Mouse (Mus musculus): Measurements from ENCODE around the gene Akr1d1.

Gene Akr1d1

GRCm38 (mm10) chr6:37567363-37567762, 37.4 kb downstream of the Akr1d1 start:
- no peak for DNase-seq (ENCODE audit: low spot score in 2 of 2)

DNA sequence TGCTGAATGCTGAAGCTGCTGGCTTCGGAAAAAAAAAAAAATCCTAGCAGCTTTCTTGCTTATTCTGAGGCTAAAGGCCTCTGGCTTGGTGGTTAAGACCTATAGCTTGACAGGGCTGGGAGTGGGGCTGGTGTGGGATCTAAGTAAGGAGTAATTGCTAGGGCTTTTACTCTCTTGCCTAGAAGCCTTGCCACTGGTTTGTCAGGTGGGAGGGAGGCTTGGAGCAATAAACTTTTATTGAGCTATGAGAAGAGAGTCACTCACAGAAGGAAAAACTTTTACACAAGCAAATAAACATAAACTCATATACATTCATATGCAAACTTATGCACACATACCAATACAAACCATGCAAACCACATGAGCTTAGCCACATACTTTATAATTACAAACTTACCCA, 42.0 kb downstream of the Akr1d1 start:
- DNase-seq (ENCODE audit: low spot score in 2 of 2), result no peak

DNA sequence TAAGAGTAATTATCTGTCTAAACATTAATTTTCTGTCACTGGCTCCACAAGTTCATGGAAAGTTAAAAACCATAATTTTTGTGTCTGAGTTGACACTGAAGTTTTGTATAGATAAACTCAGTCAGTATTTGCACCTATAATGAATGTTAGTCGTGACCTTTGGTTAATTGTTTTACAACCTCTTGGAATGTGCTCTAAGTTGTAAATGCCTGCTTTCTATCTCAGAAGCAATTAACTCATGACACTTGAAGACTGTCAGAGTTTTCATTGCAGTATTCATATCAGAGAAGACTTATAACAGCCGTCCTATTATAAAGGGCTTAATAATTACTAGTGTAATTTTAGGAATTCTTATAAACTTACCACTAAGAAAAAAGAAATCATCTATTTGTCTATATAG, 43.0 kb downstream of the Akr1d1 start:
- DNase-seq (ENCODE audit: low spot score in 2 of 2), result no peak

DNA sequence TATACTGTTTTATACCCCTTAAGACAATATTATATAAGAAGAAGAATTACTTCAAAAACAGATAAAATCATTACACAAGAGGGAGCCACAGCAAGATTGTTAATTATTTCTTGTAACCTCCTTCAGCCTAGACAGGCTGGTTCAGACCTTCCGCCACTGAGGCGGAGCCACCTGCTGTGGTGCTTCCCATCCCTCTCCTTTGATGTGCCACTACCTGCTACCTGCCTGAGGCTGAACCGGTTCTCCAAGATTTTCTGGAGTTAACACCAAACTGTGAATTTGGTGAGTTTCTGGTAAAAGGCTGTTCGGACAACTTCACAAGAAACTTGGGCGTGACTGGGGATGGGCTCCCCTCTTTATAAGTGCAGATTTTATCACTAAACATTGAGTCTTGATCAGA, 50.5 kb downstream of the Akr1d1 start:
- no peak for DNase-seq (ENCODE audit: low spot score in 2 of 2)

DNA sequence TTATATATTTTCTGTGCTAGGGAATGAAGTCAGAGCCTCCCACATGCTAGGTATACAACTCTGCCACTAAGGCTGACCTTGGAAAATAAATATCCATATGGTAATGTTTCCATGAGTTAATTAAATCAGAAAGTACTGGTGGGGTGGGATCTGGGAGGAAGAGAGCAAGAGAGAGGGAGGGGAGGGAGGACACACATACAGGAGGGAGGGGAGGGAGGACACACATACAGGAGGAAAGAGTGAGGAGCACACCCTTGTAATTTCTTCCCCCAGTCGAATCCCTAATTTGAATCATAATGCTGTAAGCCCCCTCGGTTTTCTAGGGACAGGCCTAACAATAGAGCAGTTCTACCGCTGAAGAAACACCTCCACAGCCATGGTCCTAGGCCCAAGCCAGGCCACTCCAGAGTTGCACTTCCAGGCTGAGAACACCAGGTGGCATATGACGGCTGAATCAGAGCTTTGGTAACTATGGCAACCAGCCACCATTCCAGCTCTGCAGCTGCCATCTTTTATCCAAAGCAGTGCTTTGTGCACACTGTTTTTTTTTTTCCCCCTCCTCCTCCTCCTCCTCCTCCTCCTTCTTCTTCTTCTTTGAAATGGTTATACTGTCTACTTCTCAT, 59.5 kb downstream of the Akr1d1 start:
- peak; percentile 59 to 63 for DNase-seq (ENCODE audit: low spot score in 2 of 2)

DNA sequence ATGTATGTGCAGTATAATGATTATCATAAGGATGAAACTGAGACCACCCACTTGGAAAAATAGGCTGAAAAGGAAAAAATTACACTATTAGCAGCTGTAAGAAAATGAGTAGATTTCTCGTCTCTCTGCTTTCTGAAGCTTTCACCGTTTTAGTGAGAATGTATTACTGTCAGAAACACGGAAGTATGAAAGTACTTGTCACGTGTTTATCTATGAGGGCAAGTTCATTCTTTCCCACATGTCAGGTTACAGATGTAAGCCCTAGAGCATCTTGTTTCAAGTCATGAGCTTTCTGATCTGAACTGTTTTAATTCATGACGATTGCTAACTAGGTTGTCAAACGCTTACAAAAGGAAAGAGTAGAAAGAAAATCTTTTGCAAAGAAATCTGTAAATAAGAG, 60.8 kb downstream of the Akr1d1 start:
- no peak for DNase-seq (ENCODE audit: low spot score in 2 of 2)

DNA sequence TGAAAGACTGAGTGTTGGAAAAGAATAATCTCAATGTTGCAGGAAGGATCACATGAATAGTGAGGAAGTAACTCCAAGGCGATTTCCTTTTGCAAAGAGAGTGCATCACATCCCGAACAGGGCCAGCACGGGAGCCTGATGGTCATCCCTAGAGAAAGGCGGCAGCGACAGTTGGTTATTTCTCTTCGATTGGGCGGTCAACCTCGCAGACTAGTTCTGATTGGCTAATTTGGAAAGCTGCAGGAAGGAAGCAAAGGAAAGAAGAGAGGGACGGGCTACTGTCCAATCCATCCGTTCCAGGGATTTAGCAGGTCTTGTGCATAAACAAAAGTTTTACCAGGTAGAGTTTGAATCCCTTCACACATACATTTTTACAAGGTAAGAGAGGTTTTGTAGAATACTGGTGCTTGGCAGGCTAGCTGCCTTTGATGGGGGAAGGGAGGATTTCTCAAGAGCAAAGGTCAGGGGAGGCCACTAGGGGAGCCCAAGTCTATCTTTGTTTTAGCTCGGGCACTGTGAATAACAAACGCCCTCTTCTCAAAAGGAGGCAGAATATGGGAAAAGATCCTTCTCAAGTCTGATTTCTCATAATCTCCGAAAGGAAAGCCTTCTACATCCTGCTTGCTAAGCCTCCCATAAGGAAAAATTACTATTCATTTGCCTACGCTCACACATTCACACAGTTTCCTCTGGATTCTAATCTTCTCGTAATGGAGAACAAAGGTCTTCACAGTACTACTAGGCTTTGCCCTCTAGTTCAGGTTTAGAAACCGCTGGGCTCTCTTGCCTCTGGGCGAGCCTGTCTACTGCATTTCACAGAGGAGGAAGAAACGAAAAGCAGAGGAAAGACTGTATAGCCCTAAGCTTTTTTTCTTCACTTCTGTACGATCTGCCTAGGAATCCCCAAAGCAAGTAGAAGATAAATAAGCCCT, 62.4 kb downstream of the Akr1d1 start:
- DNase-seq (ENCODE audit: low spot score in 2 of 2), result peak; percentile 15 to 31

- DNase-seq (ENCODE audit: low spot score in 2 of 2), result no peak
Observed at GRCm38 (mm10) chr6:37593033-37593374, 63.0 kb downstream of the Akr1d1 start.

DNA sequence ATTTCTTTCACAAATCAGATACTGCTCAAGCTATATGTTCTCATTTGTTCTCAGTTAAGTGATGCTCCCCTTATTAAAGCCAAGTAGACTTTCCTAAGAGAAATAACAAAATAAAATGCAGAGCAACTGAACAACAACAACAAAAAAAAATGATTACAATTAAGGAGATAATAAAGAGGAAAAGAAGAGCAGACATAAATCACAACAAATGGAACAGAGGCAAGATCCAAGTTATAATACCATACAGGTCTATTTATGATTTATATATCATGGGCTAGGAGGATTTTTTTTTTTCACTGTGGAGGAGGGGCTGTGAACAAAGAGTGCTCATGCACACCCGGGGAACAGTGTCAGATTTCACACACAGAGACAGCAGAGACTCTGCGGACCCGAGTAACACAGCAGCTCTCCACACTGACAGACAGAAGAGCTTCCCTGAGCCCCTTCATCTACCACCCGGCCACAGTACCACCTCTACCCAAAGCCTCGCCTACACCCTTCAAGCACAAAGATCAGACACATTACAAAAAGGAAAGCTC, 63.6 kb downstream of the Akr1d1 start:
- DNase-seq (ENCODE audit: low spot score in 2 of 2), result no peak

GRCm38 (mm10) chr6:37597088-37597487, 67.1 kb downstream of the Akr1d1 start:
- no peak for DNase-seq (ENCODE audit: low spot score in 2 of 2)

GRCm38 (mm10) chr6:37598033-37598432, 68.1 kb downstream of the Akr1d1 start:
- DNase-seq (ENCODE audit: low spot score in 2 of 2), result no peak

DNA sequence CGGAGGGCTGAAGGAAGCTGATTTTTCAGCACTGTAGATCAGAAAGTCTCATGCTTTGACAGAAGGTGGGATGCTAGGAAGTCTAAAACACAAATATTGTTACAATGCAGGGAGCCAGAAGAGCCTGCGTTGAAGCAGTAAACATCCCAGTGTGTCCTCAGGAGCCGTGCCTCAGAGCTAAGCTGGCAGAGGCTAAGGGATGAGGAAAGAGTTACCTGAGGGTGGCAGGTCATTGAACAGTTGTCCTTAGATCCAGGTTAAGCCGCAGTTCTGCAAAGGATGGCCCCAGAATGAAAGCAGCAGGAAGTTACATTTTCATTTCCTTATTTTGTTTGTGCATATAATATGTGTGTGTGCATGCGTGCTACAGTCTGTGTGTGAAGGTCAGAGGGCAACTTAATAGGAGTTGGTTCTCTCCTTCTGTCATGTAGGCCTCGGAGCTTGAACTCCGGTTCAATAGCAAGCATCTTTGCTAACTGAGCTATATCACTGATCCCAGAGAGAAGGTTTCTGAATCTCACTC, 71.1 kb downstream of the Akr1d1 start:
- DNase-seq (ENCODE audit: low spot score in 2 of 2), result no peak

DNA sequence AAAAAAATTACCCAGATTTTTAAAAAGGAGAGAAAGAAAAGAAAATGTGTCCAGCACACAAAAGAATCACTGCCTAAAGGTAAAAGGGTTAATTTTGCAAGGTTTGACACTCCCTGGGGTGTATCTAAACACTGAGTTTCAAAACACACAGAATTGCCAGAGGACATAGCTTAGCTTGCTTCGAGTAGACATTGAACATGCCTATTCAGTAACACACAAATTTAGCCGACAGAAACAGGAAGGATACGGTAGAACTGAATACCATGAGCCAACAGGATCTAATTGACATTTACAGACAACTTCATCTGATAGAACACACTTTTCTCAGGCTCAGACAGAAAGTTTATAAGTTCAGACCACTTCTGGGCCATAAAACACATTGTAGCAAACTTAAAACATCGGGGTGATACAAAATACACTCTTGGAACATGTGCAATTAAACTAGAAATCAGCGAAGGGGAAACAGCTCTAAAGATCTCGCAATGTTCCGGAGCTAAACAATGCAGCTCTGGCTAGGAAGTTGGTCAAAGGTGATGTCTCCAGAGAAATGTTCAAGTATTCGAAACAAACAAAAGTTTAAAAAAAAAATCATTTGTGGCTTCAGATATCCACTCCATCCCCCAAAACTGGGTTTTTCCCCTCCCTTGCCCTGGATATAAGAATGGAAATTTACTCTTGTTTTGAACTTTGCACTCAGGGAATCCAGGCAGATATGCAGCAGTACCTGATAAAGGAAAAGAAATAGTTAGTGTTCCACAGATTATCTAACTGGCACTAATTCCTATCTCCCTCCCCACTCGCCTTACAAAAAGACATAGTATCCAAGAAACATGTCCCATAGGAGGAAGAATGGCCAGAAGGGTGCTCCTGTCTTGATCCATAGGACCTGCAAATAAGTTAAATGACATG, 73.1 kb downstream of the Akr1d1 start:
- no peak for DNase-seq (ENCODE audit: low spot score in 2 of 2)

DNA sequence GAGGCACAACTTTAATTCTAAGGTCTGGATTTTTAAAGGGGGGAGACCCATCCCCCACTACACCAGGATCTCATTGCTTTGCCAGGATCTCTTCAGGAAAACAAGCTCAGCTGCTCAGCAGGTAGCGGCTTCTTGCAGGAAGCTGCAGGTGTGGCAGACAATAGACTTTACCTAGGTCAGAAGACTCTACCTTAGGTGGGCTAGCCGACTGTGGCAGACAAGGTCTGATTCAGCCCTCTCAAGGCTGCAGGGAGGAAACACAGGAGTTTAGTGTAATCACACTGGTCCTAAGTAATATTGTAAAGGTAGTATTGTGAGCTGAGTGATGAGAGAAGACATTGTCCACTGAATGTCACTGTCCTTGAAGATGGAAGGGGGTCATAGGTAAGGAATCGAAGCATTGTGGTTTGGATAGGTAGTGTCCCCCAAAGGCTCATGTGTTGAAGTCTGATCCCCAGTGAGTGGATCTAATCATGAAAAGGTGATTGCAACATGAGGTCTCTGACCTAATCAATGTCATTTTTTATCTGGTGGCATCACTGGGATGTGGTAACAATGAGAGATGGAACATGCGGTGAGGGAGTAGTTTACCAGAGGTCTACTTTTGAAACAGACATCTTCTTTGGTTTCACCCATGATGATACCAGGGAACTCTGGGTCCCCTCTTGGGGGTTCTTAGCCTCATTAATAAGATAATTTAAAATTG, 74.4 kb downstream of the Akr1d1 start:
- DNase-seq (ENCODE audit: low spot score in 2 of 2), result no peak

DNA sequence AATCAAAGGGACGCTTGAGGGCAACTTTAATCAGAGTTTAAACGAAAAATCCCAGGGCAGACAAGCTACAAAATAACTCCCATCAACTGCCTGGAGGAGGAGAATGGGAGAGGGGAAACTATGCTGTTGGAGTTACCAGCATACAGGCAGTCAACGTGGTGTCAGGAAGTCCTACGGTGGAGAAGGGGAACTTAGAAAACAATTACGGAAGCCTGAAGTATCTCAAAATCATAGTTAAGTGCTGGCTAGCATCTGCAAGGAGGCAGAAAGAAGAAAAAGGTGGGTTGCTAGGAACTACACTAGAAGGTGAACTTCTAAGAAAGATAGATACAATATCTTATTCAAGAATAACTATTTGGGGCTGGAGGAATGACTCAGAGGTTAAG, 74.9 kb downstream of the Akr1d1 start:
- DNase-seq (ENCODE audit: low spot score in 2 of 2), result no peak

DNA sequence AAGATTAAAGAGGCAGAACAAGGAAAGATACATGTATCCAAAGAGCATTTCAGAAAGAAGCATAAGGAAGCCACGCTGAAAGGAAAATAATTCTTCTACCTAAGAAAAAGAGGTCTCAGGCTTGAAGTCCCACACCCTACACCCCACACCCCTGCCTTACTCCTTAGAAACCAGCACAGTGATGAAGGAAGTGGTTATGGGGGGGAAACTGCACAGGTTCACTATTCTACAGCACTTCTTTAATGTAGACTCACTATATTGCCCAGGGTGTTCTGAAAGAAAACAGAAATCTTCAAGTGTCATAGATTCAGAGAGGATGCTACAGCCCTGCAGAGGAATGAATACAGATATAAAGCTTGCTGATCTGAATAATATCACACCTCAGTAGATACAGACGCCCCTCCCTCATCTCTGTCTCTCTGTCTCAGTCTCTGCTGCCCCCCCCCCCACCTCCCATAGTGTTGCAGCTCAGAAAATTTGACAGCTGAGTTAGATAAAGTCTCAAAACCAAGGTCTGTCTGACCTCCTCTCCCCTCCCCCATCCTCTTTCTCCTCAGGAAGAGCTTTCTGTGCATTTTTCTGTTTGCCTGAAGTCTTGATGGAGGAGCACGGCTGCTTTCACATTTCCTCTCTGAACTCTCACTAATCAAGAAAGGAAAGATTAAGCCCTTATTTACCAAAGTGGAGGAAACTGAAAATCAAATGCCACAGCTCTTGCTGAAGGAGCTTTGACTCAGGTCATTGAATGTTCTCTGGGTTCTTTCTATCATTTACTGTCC, 77.7 kb downstream of the Akr1d1 start:
- no peak for DNase-seq (ENCODE audit: low spot score in 2 of 2)

GRCm38 (mm10) chr6:37612603-37613284, 82.8 kb downstream of the Akr1d1 start:
- no peak for DNase-seq (ENCODE audit: low spot score in 2 of 2)

DNA sequence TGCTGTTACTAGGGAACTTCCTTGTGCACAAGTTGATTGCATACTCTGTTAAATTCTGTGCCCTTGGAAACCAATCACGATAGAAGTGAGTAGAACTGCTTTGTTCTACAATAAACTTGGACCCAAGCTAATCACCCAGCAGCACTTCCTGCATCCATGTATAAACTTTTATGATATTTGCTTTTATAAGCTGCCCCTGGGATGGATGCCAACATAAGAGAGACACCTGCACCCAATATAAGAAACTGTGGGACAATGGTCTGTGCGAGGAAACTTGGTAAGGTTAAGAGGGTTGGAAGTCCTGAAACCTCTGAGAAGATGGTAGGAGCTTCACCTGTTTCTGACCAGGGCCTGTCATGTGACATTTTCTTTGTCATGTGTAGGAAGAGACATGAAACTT, 85.5 kb downstream of the Akr1d1 start:
- DNase-seq (ENCODE audit: low spot score in 2 of 2), result no peak

- DNase-seq (ENCODE audit: low spot score in 2 of 2), result no peak
Observed at GRCm38 (mm10) chr6:37616136-37616535, 86.2 kb downstream of the Akr1d1 start.

Measured in frontal cortex, postnatal 14 days (tissue).